Mouse (Mus musculus) gastrocnemius, postnatal 14 days (tissue): ENCODE measurements around the gene Plcz1. TPM values are rescaled to one million over a fixed set of nuclear protein-coding genes. Genes with fewer than 3 reads are reported as not detected.

Experiments used
- DNase-seq: peaks from one replicate; pipeline ENCODE4 v3.0.0; 2021; ENCODE audit warnings: mixed read lengths
- intact Hi-C: fragments of 180-260 bp; cut with DNase I; formaldehyde crosslinking; loops from one replicate; pipeline ENCODE4 v1.15.1; 2025; ENCODE audit warnings: low total_unique reads
- total RNA-seq, 2 experiments: library from RNA; stranded (reverse); gene quantifications; 2 replicates each; pipeline ENCODE4 v1.2.3; 2021

Plcz1 gene
- total RNA-seq, 2 experiments from 2014 or later, result not detected

DNA sequence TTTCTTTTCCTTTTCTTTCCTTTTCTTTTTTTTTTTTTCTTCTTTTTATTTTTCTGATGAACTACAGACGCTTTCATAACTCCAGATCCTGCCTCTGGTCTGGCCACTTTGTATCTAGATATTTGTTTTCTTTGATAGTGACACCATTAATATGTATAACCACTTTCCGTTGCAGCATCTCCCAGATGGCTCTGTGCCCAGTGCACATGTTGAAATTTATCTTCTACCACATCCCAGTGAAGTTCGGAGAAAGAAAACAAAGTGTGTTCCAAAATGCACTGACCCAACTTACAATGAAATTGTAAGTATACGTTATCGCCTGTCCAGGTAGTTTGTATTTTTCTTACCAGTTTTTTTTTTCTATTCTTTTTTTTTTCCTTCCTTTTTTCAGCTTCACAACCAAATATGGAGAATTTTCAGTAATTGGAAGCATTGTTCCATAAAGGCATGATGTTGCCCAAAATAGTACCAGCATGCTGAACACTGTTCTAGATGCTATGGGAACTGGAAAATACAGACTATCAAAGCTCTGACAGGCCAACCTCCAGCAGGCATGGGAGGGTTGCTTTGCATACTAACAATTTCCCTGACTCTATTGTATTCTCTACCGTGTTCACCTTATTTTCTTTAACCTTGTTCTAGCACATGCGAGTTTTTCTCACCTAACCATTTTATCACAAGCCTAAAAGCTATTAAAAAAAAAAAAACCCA, 83.6 kb downstream of the Plcz1 start:
- DNase-seq, result no peak
- intact Hi-C loops, result no loop called here

DNA sequence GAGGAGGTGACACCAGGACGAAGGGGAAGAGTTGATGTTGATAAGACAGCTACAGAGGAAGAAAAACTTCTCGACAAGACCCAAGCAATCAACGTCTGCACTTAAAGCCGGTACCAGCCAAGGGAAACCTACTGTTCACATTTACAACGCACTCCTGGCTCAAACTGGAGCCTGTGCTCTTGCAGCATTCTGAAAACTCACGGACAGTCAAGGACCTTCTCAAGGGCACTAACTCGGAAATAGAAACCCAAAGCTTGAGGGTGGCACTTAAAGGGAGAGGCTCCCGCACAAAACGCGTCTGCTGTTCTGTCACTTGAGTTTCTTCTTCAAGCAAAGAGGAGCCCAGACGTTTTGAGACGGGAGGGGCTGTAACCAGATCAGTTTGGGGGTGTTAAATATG, 87.7 kb downstream of the Plcz1 start:
- DNase-seq, result no peak
- intact Hi-C loops, result no loop called here

DNA sequence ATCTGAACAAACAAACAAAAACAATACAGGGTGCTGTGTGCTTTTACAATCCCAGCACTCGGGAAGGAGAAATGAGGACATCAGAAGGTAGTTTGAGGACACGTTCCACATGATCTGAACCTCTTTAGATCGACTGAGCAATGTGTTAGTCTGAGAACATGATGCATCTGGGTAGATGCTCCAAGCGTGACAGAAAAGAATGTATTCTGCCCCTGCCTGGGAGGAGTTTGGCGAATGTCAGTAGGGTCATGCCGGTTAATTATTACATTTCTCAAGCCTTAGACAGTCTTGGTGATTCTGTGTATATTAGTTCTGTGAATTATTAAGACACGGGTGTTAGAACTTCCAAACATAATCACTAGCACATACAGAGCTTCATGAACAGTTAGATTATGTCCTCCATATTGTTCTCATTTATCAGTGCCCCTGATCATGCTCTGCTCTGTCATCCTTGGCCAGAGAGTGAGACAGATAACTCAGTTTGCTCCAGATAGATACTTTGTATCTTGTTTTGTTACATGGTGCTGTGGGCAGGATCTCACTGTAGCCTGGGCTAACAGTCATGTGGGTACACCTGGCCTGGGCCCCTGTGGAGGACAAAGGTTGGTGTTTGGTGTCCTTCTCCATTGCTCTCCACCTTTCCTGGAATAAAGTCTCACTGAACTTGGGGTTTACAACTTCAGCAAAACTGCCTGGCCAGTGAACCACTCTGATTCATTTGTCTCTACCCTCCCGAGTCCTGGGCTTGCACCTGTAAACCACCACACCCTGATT, 94.0 kb downstream of the Plcz1 start:
- intact Hi-C loops, result no loop called here
- no peak for DNase-seq

Other genes starting within 250 kb of the Plcz1 start
- not detected for gene Capza3, start 205 bp downstream of the Plcz1 start, total RNA-seq